Mouse (Mus musculus) E14TG2a.4 (cell line): Measurements from ENCODE around the gene Dvl1.

Experiments used
- CTCF ChIP-seq: conservative IDR thresholded peaks from 2 replicates; pipeline ENCODE4 v1.5.1; 2014; ENCODE audit warnings: low read length
- NANOG ChIP-seq: IDR thresholded peaks from 2 replicates; pipeline ENCODE4 v1.6.1; 2014; ENCODE audit warnings: borderline replicate concordance, low read length, mixed read lengths
- POU5F1 ChIP-seq: IDR thresholded peaks from 2 replicates; pipeline ENCODE4 v1.6.1; 2014; ENCODE audit warnings: low read length, borderline replicate concordance

DNA sequence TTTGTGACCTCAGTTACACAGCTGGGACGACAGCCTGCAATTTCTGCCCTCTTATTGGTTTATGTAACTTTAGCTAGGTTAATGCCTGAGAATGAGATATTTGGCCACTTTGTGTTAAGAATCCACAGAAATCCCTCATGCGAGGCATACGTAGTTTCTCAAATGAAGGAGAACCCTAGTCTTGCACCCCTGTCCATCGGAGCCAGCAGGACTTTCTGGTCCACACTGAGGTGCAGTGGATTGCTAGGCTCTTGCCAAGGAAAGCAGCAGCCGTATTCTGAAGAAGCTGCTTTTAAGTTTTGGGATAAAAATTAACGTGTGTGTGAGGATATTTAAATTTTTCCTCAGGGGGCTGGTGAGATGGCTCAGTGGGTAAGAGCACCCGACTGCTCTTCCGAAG, 16.6 kb upstream of the Dvl1 start:
- TF ChIP-seq CTCF (no peak), POU5F1 (no peak), NANOG (no peak)
